Mouse (Mus musculus): ENCODE measurements around the gene Hccs.

GRCm38 (mm10) chrX:169299579-169299978, 20.6 kb downstream of the Hccs start:
- TF ChIP-seq GATA1 (IDR thresholded peaks at IDR 0.05; ENCODE audit: low read length) (no peak), TAL1 (IDR thresholded peaks at IDR 0.05; ENCODE audit: low read length) (no peak)

All from erythroblast, embryonic 14.5 days (primary cell).